Mouse (Mus musculus): Measurements from ENCODE around the gene Rbm38. TPM values are rescaled to one million over a fixed set of nuclear protein-coding genes. Genes with fewer than 3 reads are reported as not detected.
A peak's percentile ranks its signal among the peaks of the same experiment; 100 is the strongest.

Gene Rbm38
- 124 and 143 TPM in 2 replicates for total RNA-seq (2015)
- 43.2 and 59.0 TPM in 2 replicates for total RNA-seq (2017)

GRCm38 (mm10) chr2:173020430-173020829 lies at the start of gene Rbm38:
Gene Rbm38, plus strand, starts transcription at chr2:173020498.
- ATAC-seq (ENCODE audit: poor library complexity, severe bottlenecking): no peak

GRCm38 (mm10) chr2:172971865-172972264 lies 48.4 kb upstream of the Rbm38 start:
- no peak for ATAC-seq (ENCODE audit: poor library complexity, severe bottlenecking)

GRCm38 (mm10) chr2:172973806-172974565 lies 46.3 kb upstream of the Rbm38 start:
- ATAC-seq (ENCODE audit: poor library complexity, severe bottlenecking): no peak

GRCm38 (mm10) chr2:172974701-172975100 lies 45.6 kb upstream of the Rbm38 start:
- no peak for ATAC-seq (ENCODE audit: poor library complexity, severe bottlenecking)

- ATAC-seq (ENCODE audit: poor library complexity, severe bottlenecking): no peak
These were observed 45.1 kb upstream of the Rbm38 start for GRCm38 (mm10) chr2:172975159-172975558.

- ATAC-seq (ENCODE audit: poor library complexity, severe bottlenecking): peak; percentile 36
These were observed 43.5 kb upstream of the Rbm38 start for GRCm38 (mm10) chr2:172976661-172977238.

GRCm38 (mm10) chr2:172977409-172978130 lies 42.7 kb upstream of the Rbm38 start, which contains the start of gene Spo11:
Gene Spo11, plus strand, starts transcription at chr2:172977700.
- peak; percentile 70 for ATAC-seq (ENCODE audit: poor library complexity, severe bottlenecking)

GRCm38 (mm10) chr2:172978131-172978633 lies 42.1 kb upstream of the Rbm38 start:
- no peak for ATAC-seq (ENCODE audit: poor library complexity, severe bottlenecking)

GRCm38 (mm10) chr2:172979666-172980345 lies 40.5 kb upstream of the Rbm38 start:
- ATAC-seq (ENCODE audit: poor library complexity, severe bottlenecking): no peak

- ATAC-seq (ENCODE audit: poor library complexity, severe bottlenecking): no peak
These were observed 37.3 kb upstream of the Rbm38 start for GRCm38 (mm10) chr2:172982776-172983561.

GRCm38 (mm10) chr2:172990161-172990560 lies 30.1 kb upstream of the Rbm38 start:
- no peak for ATAC-seq (ENCODE audit: poor library complexity, severe bottlenecking)

GRCm38 (mm10) chr2:172996207-172996606 lies 24.1 kb upstream of the Rbm38 start:
- ATAC-seq (ENCODE audit: poor library complexity, severe bottlenecking): no peak

GRCm38 (mm10) chr2:172997748-172998147 lies 22.6 kb upstream of the Rbm38 start:
- no peak for ATAC-seq (ENCODE audit: poor library complexity, severe bottlenecking)

GRCm38 (mm10) chr2:172998478-172998877 lies 21.8 kb upstream of the Rbm38 start:
- no peak for ATAC-seq (ENCODE audit: poor library complexity, severe bottlenecking)

GRCm38 (mm10) chr2:172999630-173000284 lies 20.5 kb upstream of the Rbm38 start, which contains the start of gene Rae1:
Gene Rae1, plus strand, starts transcription at chr2:173000117.
- peak; percentile 89 for ATAC-seq (ENCODE audit: poor library complexity, severe bottlenecking)

- peak; percentile 41 for ATAC-seq (ENCODE audit: poor library complexity, severe bottlenecking)
These were observed 20.0 kb upstream of the Rbm38 start for GRCm38 (mm10) chr2:173000285-173000652.

GRCm38 (mm10) chr2:173000921-173001320 lies 19.4 kb upstream of the Rbm38 start:
- ATAC-seq (ENCODE audit: poor library complexity, severe bottlenecking): no peak; the same call in 1 of the 2 replicates

GRCm38 (mm10) chr2:173003737-173004136 lies 16.6 kb upstream of the Rbm38 start:
- ATAC-seq (ENCODE audit: poor library complexity, severe bottlenecking): no peak

GRCm38 (mm10) chr2:173010220-173010717 lies 10.0 kb upstream of the Rbm38 start:
- ATAC-seq (ENCODE audit: poor library complexity, severe bottlenecking): no peak

All from megakaryocyte, adult 5-6 weeks (primary cell).